Mouse (Mus musculus) bone marrow, adult 2 months (tissue): ENCODE data around the gene Atg4c.

Source experiments
- CTCF ChIP-seq: fragments of 200-500 bp; IDR thresholded peaks from 2 replicates; pipeline ENCODE4 v1.5.1; 2011; ENCODE audit warnings: low read length, control low read depth; ENCODE audit not compliant: control insufficient read depth, insufficient read depth
- POLR2A ChIP-seq: fragments of 200-500 bp; IDR thresholded peaks from 2 replicates; pipeline ENCODE4 v1.6.1; 2011; ENCODE audit warnings: low read depth, mild to moderate bottlenecking, control low read depth, low read length, borderline replicate concordance; ENCODE audit not compliant: control insufficient read depth

GRCm38 (mm10) chr4:99184678-99185077, 9.1 kb upstream of the Atg4c start:
- no peak for TF ChIP-seq CTCF
- TF ChIP-seq POLR2A, result no peak
